Mouse (Mus musculus) stomach, postnatal 0 days (tissue): ENCODE measurements around the gene Kcnj6. TPM values are rescaled to one million over a fixed set of nuclear protein-coding genes. Genes with fewer than 3 reads are reported as not detected.
A peak's percentile ranks its signal among the peaks of the same experiment; 100 is the strongest.

Experiments used
- ATAC-seq: fragments of 200-750 bp; cut with Nextera tagmentation; 2 replicates; pipeline ENCODE4 v1.8.0; 2017; ENCODE audit not compliant: low FRiP score, low TSS enrichment
- DNase-seq: peaks from one replicate; pipeline ENCODE4 v3.0.0-alpha.2; 2016; ENCODE audit warnings: low spot score
- H3K27ac ChIP-seq: fragments of 300-500 bp; sonication (generic); replicated peaks from 2 replicates; pipeline ENCODE4 v1.5.1; 2014; ENCODE audit warnings: mild to moderate bottlenecking, control low read depth
- H3K27me3 ChIP-seq: fragments of 300-500 bp; sonication (generic); 2 replicates; pipeline ENCODE4 v1.6.1; 2014; ENCODE audit warnings: low read length; ENCODE audit not compliant: control insufficient read depth, insufficient read depth
- H3K36me3 ChIP-seq: fragments of 300-500 bp; sonication (generic); 2 replicates; pipeline ENCODE4 v1.6.1; 2014; ENCODE audit warnings: low read length, mixed read lengths; ENCODE audit not compliant: control insufficient read depth, insufficient read depth
- H3K4me1 ChIP-seq: fragments of 300-500 bp; sonication (generic); replicated peaks from 2 replicates; pipeline ENCODE4 v1.6.1; 2014; ENCODE audit warnings: antibody characterized with exemption; ENCODE audit not compliant: control insufficient read depth, insufficient read depth
- H3K4me2 ChIP-seq: fragments of 300-500 bp; sonication (generic); replicated peaks from 2 replicates; pipeline ENCODE4 v1.6.1; 2014; ENCODE audit warnings: low read depth, mild to moderate bottlenecking, control low read depth, moderate library complexity
- H3K4me3 ChIP-seq: fragments of 300-500 bp; sonication (generic); 2 replicates; pipeline ENCODE4 v1.5.1; 2014; ENCODE audit warnings: low read depth, low read length, control low read depth
- H3K9ac ChIP-seq: fragments of 300-500 bp; sonication (generic); 2 replicates; pipeline ENCODE4 v1.6.1; 2014; ENCODE audit warnings: mild to moderate bottlenecking, low read length, control low read depth, mixed read lengths
- H3K9me3 ChIP-seq: fragments of 300-500 bp; sonication (generic); 2 replicates; pipeline ENCODE4 v1.6.1; 2016; ENCODE audit warnings: low read length; ENCODE audit not compliant: control insufficient read depth
- CTCF ChIP-seq: IDR thresholded peaks from 2 replicates; pipeline ENCODE4 v1.5.1; 2016; ENCODE audit warnings: antibody characterized with exemption, low read depth, mild to moderate bottlenecking, moderate library complexity
- EP300 ChIP-seq: optimal IDR thresholded peaks from 2 replicates; pipeline ENCODE3; 2016; ENCODE audit warnings: antibody characterized with exemption
- WGBS: fragments of 180-500 bp; shearing (Covaris S2); extraction: QIAGEN DNeasy Blood & Tissue Kit; methylation state at CpG from one replicate; pipeline ENCODE4 v1.1.7; 2014; 5-methylcytosine and 5-hydroxymethylcytosine counted together
- polyA plus RNA-seq: library from polyadenylated mRNA; unstranded; fragments of >200 nt; fragmentation: Nextera tagmentation; extraction: Ambion mirVana; gene quantifications from 2 replicates; pipeline ENCODE4 v1.2.1, GENCODE M21; 2015

Gene Kcnj6
- polyA plus RNA-seq, 1 experiment from 2014 or later = not detected

DNA sequence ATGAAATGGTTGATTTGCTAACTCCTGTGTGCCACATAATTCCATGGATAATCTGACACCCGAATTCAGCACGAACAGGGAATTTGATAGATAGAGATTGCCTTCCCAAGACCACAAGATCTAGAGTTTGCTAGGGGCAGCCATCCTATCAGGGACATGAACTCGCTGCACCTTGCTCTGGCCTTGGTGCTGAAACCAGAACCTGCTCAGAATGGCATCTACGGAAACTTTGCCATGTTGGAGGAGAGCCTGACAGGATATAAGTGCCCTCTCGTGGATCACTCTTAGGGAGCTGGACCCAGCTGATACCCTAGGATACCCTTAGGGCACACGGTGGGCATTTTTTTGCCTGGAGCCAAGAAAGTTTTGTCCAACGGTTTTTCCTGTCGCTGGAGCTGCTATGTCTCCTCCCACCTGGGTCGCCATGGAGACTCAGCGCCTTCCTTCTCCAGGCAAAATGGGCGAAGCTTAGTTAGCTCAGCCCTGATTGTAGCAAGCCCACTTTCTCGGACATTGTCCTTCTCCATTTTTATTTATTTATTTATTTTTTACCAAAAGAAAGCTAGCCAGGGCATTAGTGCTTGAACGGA, 1.9 kb downstream of the Kcnj6 start:
- peak; percentile 48 for DNase-seq
- H3K9ac ChIP-seq = no peak overlapping the region
- no peak overlapping the region for H3K27ac ChIP-seq
- no peak for ATAC-seq
- 0 out of 2 replicates have a peak, but pooled peaks have one; percentile 4 for TF ChIP-seq CTCF
- no peak for TF ChIP-seq EP300
- H3K4me2 ChIP-seq = no peak overlapping the region
- H3K36me3 ChIP-seq = no peaks in the 10 kb centered on the region
- H3K27me3 ChIP-seq = no peaks in the 10 kb centered on the region; the same call in 1 of the 2 replicates
- no peak overlapping the region for H3K4me3 ChIP-seq
- H3K4me1 ChIP-seq = no peaks in the 10 kb centered on the region
- WGBS = 14% methylated on average over 13 of the region's 13 CpGs
- H3K9me3 ChIP-seq = no peaks in the 10 kb centered on the region

DNA sequence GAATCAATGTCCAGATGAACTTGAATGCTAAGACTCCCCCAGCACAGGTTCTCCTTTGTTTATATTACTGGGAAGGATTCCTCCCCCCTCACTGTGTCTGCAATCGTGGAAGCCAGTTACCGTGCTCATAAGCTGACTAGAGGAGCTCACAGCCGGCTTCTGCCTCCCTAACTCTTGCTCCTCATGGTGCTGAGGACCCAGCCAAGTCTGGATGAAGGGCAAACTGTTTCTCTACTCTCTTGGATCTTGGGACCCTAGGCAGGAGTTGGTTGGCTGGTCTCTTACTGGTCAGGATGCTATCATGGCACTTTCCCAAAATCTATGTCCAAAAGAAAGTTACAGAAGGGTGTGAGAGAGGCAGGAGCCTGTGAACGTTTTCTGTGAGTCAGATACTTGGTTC, 2.6 kb downstream of the Kcnj6 start:
- Histone ChIP-seq H3K4me1 (no peaks in the 10 kb centered on the region), H3K27ac (no peak overlapping the region), H3K4me2 (no peak overlapping the region), H3K36me3 (no peaks in the 10 kb centered on the region), H3K4me3 (no peak overlapping the region), H3K27me3 (no peaks in the 10 kb centered on the region; the same call in 1 of the 2 replicates), H3K9ac (no peak overlapping the region), H3K9me3 (no peaks in the 10 kb centered on the region)
- ATAC-seq = no peak
- 58% methylated on average over 4 of the region's 4 CpGs for WGBS
- no peak for DNase-seq
- TF ChIP-seq CTCF (no peak), EP300 (no peak)

- H3K27me3 ChIP-seq = no peaks in the 10 kb centered on the region; the same call in 1 of the 2 replicates
- no peak for TF ChIP-seq EP300
- TF ChIP-seq CTCF = no peak
- no peak for ATAC-seq
- DNase-seq = no peak
- WGBS = 78% methylated on average over 3 of the region's 3 CpGs
- no peak overlapping the region for H3K27ac ChIP-seq
- no peak overlapping the region for H3K9ac ChIP-seq
- no peaks in the 10 kb centered on the region for H3K36me3 ChIP-seq
- H3K4me1 ChIP-seq = no peaks in the 10 kb centered on the region
- H3K9me3 ChIP-seq = no peaks in the 10 kb centered on the region
- no peak overlapping the region for H3K4me3 ChIP-seq
- H3K4me2 ChIP-seq = no peak overlapping the region
Measured at GRCm38 (mm10) chr16:94994148-94994547, 3.4 kb downstream of the Kcnj6 start.

DNA sequence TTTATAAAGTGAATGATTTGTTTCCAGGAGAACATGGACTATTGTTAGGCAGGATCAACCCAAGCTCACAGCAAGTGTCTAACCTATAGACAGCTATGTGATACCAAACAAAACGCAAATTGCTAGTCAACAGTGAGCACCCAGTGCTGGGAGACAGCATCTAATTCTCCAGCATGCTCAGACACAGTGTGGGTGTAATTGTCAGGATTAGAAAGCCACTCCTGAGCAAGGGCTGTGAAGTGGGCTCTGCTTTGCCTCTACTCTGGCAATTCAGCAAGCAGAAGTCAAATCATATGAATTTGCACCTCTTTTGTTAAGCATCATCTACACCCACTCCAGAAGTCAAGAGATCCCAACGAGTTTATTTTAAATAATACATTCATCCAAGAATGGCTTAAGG, 7.4 kb downstream of the Kcnj6 start:
- Histone ChIP-seq H3K9ac (no peak overlapping the region), H3K27me3 (no peaks in the 10 kb centered on the region), H3K4me1 (no peaks in the 10 kb centered on the region), H3K27ac (no peak overlapping the region), H3K9me3 (no peaks in the 10 kb centered on the region), H3K36me3 (no peaks in the 10 kb centered on the region), H3K4me2 (no peak overlapping the region), H3K4me3 (no peak overlapping the region)
- TF ChIP-seq EP300 (no peak), CTCF (no peak)
- DNase-seq (no peak), ATAC-seq (no peak)
- 73% methylated on average over 2 of the region's 2 CpGs for WGBS

DNA sequence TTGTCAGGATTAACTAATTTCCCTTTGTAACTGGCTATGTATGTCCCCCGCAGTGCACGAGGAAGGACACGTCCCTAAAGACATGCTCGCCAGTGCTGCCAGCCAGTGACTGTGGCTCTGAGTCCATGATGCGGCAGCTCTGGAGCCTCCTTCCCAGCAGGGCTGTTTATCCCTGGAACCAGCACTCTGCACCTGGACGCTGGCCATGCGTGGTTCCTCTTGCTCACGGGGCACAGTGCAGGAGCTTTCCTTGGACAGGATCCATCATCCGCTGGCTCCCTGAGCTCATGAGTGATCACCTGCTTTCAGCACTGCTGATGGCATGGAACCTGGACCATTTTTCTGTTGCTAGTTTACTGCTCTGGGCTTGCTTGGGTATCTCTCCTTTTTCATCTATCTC, 10.8 kb downstream of the Kcnj6 start:
- Histone ChIP-seq H3K4me2 (no peak overlapping the region), H3K9me3 (no peaks in the 10 kb centered on the region), H3K36me3 (no peaks in the 10 kb centered on the region), H3K9ac (no peak overlapping the region), H3K27me3 (no peaks in the 10 kb centered on the region), H3K4me3 (no peak overlapping the region), H3K4me1 (no peaks in the 10 kb centered on the region), H3K27ac (no peak overlapping the region)
- ATAC-seq (no peak), DNase-seq (no peak)
- 65% methylated on average over 9 of the region's 9 CpGs for WGBS
- TF ChIP-seq CTCF (no peak), EP300 (no peak)

DNA sequence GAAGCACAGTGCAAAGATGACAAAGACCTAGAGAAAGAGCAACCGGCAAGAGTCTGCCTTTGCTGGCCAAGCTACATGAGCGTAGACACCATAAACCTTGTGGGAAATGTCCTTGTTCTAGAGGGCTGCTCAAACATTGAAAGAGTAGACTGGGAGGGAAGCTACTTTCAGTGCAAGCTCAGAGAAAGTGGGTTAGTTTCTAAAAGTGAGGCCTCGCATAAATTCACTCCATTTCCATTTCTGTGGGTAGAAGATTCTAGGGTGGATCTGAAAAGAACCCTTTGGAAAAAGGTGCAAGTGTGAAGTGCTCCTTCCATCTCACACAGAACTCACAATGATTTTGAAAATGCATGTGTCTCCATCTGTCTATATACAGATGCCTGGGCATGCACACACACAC, 13.2 kb downstream of the Kcnj6 start:
- H3K4me2 ChIP-seq = no peak overlapping the region
- no peaks in the 10 kb centered on the region for H3K36me3 ChIP-seq
- H3K27ac ChIP-seq = no peak overlapping the region
- H3K9ac ChIP-seq = no peak overlapping the region
- 95% methylated on average over 3 of the region's 3 CpGs for WGBS
- no peaks in the 10 kb centered on the region for H3K27me3 ChIP-seq
- H3K9me3 ChIP-seq = no peaks in the 10 kb centered on the region
- no peak for TF ChIP-seq CTCF
- no peak for TF ChIP-seq EP300
- DNase-seq (no peak), ATAC-seq (no peak)
- no peak overlapping the region for H3K4me3 ChIP-seq
- no peaks in the 10 kb centered on the region for H3K4me1 ChIP-seq
